Mouse (Mus musculus) erythroblast, embryonic 14.5 days (primary cell): Measurements from ENCODE around the gene Olfr1424.

Source experiments
- GATA1 ChIP-seq: IDR thresholded peaks from 2 replicates; pipeline ENCODE4 v1.6.1; 2012; ENCODE audit warnings: low read length, inconsistent platforms, mixed read lengths
- TAL1 ChIP-seq: IDR thresholded peaks from 3 replicates; pipeline ENCODE4 v1.6.1; 2012; ENCODE audit warnings: low read length, inconsistent platforms, mixed read lengths

- TF ChIP-seq TAL1 = no peak
- no peak for TF ChIP-seq GATA1
Observed at GRCm38 (mm10) chr19:12010281-12010771, 52.2 kb downstream of the Olfr1424 start.
